Mouse (Mus musculus): ENCODE measurements around the gene Gast. TPM values are rescaled to one million over a fixed set of nuclear protein-coding genes. Genes with fewer than 3 reads are reported as not detected.

Gast gene
- polyA plus RNA-seq, 1 experiment from 2014 or later: 1.1 TPM

- no peak overlapping the region for H3K4me3 ChIP-seq (replicated peaks)
- peaks cover 9% of the 10 kb centered on the region for H3K4me1 ChIP-seq
- no peak overlapping the region for H3K4me2 ChIP-seq
- H3K36me3 ChIP-seq (replicated peaks): peaks cover 31% of the 10 kb centered on the region
- H3K27ac ChIP-seq: no peak overlapping the region
- no peak overlapping the region for H3K9ac ChIP-seq
- ATAC-seq (ENCODE audit: low FRiP score): no peak
- H3K27me3 ChIP-seq: no peaks in the 10 kb centered on the region
- H3K9me3 ChIP-seq: no peaks in the 10 kb centered on the region
- 88% methylated on average over 9 of the region's 9 CpGs for WGBS
Measured at GRCm38 (mm10) chr11:100375127-100375526, 40.9 kb downstream of the Gast start.

GRCm38 (mm10) chr11:100376005-100376404, 41.8 kb downstream of the Gast start:
- Histone ChIP-seq H3K9me3 (no peaks in the 10 kb centered on the region), H3K4me2 (no peak overlapping the region), H3K4me1 (peaks cover 9% of the 10 kb centered on the region), H3K36me3 (replicated peaks) (peaks cover 34% of the 10 kb centered on the region), H3K27ac (no peak overlapping the region), H3K4me3 (replicated peaks) (no peak overlapping the region), H3K9ac (no peak overlapping the region), H3K27me3 (no peaks in the 10 kb centered on the region)
- ATAC-seq (ENCODE audit: low FRiP score): no peak
- WGBS: 84% methylated on average over 4 of the region's 4 CpGs

- ATAC-seq (ENCODE audit: low FRiP score): no peak
- no peak overlapping the region for H3K9ac ChIP-seq
- WGBS: 92% methylated on average over 21 of the region's 21 CpGs
Measured at GRCm38 (mm10) chr11:100376746-100377389, 42.7 kb downstream of the Gast start.

GRCm38 (mm10) chr11:100377989-100378388, 43.8 kb downstream of the Gast start:
- Histone ChIP-seq H3K27ac (no peak overlapping the region), H3K9me3 (no peaks in the 10 kb centered on the region), H3K27me3 (no peaks in the 10 kb centered on the region), H3K4me3 (replicated peaks) (no peak overlapping the region), H3K9ac (no peak overlapping the region), H3K36me3 (replicated peaks) (peaks cover 47% of the 10 kb centered on the region), H3K4me1 (no peaks in the 10 kb centered on the region), H3K4me2 (no peak overlapping the region)
- no peak for ATAC-seq (ENCODE audit: low FRiP score)
- WGBS: 94% methylated on average over 14 of the region's 14 CpGs

More at GRCm38 (mm10) chr11:100376746-100377389, 42.7 kb downstream of the Gast start:
- Histone ChIP-seq H3K9me3 (no peaks in the 10 kb centered on the region), H3K4me2 (no peak overlapping the region), H3K4me3 (replicated peaks) (no peak overlapping the region), H3K36me3 (replicated peaks) (peaks cover 39% of the 10 kb centered on the region), H3K27me3 (no peaks in the 10 kb centered on the region), H3K27ac (no peak overlapping the region), H3K4me1 (peaks cover 8% of the 10 kb centered on the region)

- Histone ChIP-seq H3K4me1 (no peaks in the 10 kb centered on the region), H3K4me2 (no peak overlapping the region), H3K36me3 (replicated peaks) (peaks cover 48% of the 10 kb centered on the region), H3K9me3 (no peaks in the 10 kb centered on the region), H3K9ac (no peak overlapping the region), H3K4me3 (replicated peaks) (no peak overlapping the region), H3K27ac (no peak overlapping the region), H3K27me3 (no peaks in the 10 kb centered on the region)
- no peak for ATAC-seq (ENCODE audit: low FRiP score)
- WGBS: 88% methylated on average over 5 of the region's 5 CpGs
Measured at GRCm38 (mm10) chr11:100378446-100378845, 44.2 kb downstream of the Gast start.

GRCm38 (mm10) chr11:100379311-100379710, 45.1 kb downstream of the Gast start:
- WGBS: 88% methylated on average over 4 of the region's 4 CpGs
- peaks cover 48% of the 10 kb centered on the region for H3K36me3 ChIP-seq (replicated peaks)
- no peak for ATAC-seq (ENCODE audit: low FRiP score)

GRCm38 (mm10) chr11:100382682-100383081, 48.5 kb downstream of the Gast start:
- Histone ChIP-seq H3K36me3 (replicated peaks) (peaks cover 51% of the 10 kb centered on the region), H3K27ac (no peak overlapping the region), H3K4me2 (no peak overlapping the region), H3K27me3 (no peaks in the 10 kb centered on the region), H3K4me3 (replicated peaks) (no peak overlapping the region), H3K9ac (no peak overlapping the region), H3K4me1 (no peaks in the 10 kb centered on the region), H3K9me3 (no peaks in the 10 kb centered on the region)
- ATAC-seq (ENCODE audit: low FRiP score): no peak
- WGBS: 79% methylated on average over 6 of the region's 6 CpGs

More at GRCm38 (mm10) chr11:100379311-100379710, 45.1 kb downstream of the Gast start:
- Histone ChIP-seq H3K4me2 (no peak overlapping the region), H3K9ac (no peak overlapping the region), H3K4me1 (no peaks in the 10 kb centered on the region), H3K9me3 (no peaks in the 10 kb centered on the region), H3K4me3 (replicated peaks) (no peak overlapping the region), H3K27ac (no peak overlapping the region), H3K27me3 (no peaks in the 10 kb centered on the region)

GRCm38 (mm10) chr11:100385016-100385415, 50.8 kb downstream of the Gast start:
- H3K27me3 ChIP-seq: no peaks in the 10 kb centered on the region
- WGBS: 92% methylated on average over 3 of the region's 3 CpGs
- no peak overlapping the region for H3K4me3 ChIP-seq (replicated peaks)
- ATAC-seq (ENCODE audit: low FRiP score): no peak
- no peak overlapping the region for H3K9ac ChIP-seq
- H3K4me2 ChIP-seq: no peak overlapping the region
- H3K9me3 ChIP-seq: no peaks in the 10 kb centered on the region
- no peaks in the 10 kb centered on the region for H3K4me1 ChIP-seq
- H3K27ac ChIP-seq: no peak overlapping the region
- peaks cover 33% of the 10 kb centered on the region for H3K36me3 ChIP-seq (replicated peaks)

GRCm38 (mm10) chr11:100386586-100386985, 52.4 kb downstream of the Gast start:
- Histone ChIP-seq H3K9me3 (no peaks in the 10 kb centered on the region), H3K4me2 (no peak overlapping the region), H3K27me3 (no peaks in the 10 kb centered on the region), H3K4me1 (peaks cover 10% of the 10 kb centered on the region; the same call in 1 of the 2 replicates), H3K27ac (no peak overlapping the region), H3K36me3 (replicated peaks) (peaks cover 26% of the 10 kb centered on the region), H3K9ac (no peak overlapping the region), H3K4me3 (replicated peaks) (no peak overlapping the region)
- ATAC-seq (ENCODE audit: low FRiP score): no peak
- 44% methylated on average over 5 of the region's 5 CpGs for WGBS

Other genes starting within 250 kb of the Gast start
- not detected in 2 replicates for gene Krt32, start 246.2 kb upstream of the Gast start, polyA plus RNA-seq (2016; fragmentation: Nextera tagmentation; extraction: Ambion mirVana)
- not detected in 2 replicates for gene Krt35, start 238.2 kb upstream of the Gast start, polyA plus RNA-seq (2016; fragmentation: Nextera tagmentation; extraction: Ambion mirVana)
- gene Krt36, start 228.8 kb upstream of the Gast start, polyA plus RNA-seq (2016; fragmentation: Nextera tagmentation; extraction: Ambion mirVana): not detected in 2 replicates
- gene Krt13, start 212.8 kb upstream of the Gast start, polyA plus RNA-seq (2016; fragmentation: Nextera tagmentation; extraction: Ambion mirVana): not detected in 2 replicates
- 2.4 and 6.0 TPM in 2 replicates for gene Krt15, start 198.5 kb upstream of the Gast start, polyA plus RNA-seq (2016; fragmentation: Nextera tagmentation; extraction: Ambion mirVana)
- 2.0 and 2.7 TPM in 2 replicates for gene Krt19, start 185.7 kb upstream of the Gast start, polyA plus RNA-seq (2016; fragmentation: Nextera tagmentation; extraction: Ambion mirVana)
- not detected in 2 replicates for gene Krt9, start 141.2 kb upstream of the Gast start, polyA plus RNA-seq (2016; fragmentation: Nextera tagmentation; extraction: Ambion mirVana)
- gene Krt14, start 126.9 kb upstream of the Gast start, polyA plus RNA-seq (2016; fragmentation: Nextera tagmentation; extraction: Ambion mirVana): 5.1 and 7.0 TPM in 2 replicates
- gene Krt16, start 85.5 kb upstream of the Gast start, polyA plus RNA-seq (2016; fragmentation: Nextera tagmentation; extraction: Ambion mirVana): not detected in 2 replicates
- 0.51 and 0.91 TPM in 2 replicates for gene Krt17, start 73.4 kb upstream of the Gast start, polyA plus RNA-seq (2016; fragmentation: Nextera tagmentation; extraction: Ambion mirVana)
- not detected in 2 replicates for gene Krt42, start 64.5 kb upstream of the Gast start, polyA plus RNA-seq (2016; fragmentation: Nextera tagmentation; extraction: Ambion mirVana)
- gene Eif1, start 14.5 kb upstream of the Gast start, polyA plus RNA-seq (2016; fragmentation: Nextera tagmentation; extraction: Ambion mirVana): 1,544 and 1,585 TPM in 2 replicates
- 96.3 and 116 TPM in 2 replicates for gene Hap1, start 21.7 kb downstream of the Gast start, polyA plus RNA-seq (2016; fragmentation: Nextera tagmentation; extraction: Ambion mirVana)
- gene Jup, start 63.4 kb downstream of the Gast start, polyA plus RNA-seq (2016; fragmentation: Nextera tagmentation; extraction: Ambion mirVana): 37.6 and 40.5 TPM in 2 replicates
- gene P3h4, start 80.4 kb downstream of the Gast start, polyA plus RNA-seq (2016; fragmentation: Nextera tagmentation; extraction: Ambion mirVana): 15.9 and 18.9 TPM in 2 replicates
- gene Fkbp10, start 81.3 kb downstream of the Gast start, polyA plus RNA-seq (2016; fragmentation: Nextera tagmentation; extraction: Ambion mirVana): 27.0 and 32.1 TPM in 2 replicates
- gene Nt5c3b, start 107.4 kb downstream of the Gast start, polyA plus RNA-seq (2016; fragmentation: Nextera tagmentation; extraction: Ambion mirVana): 106 and 111 TPM in 2 replicates
- 0.51 and 0.74 TPM in 2 replicates for gene Klhl10, start 107.5 kb downstream of the Gast start, polyA plus RNA-seq (2016; fragmentation: Nextera tagmentation; extraction: Ambion mirVana)
- 13.9 and 16.7 TPM in 2 replicates for gene Klhl11, start 138.3 kb downstream of the Gast start, polyA plus RNA-seq (2016; fragmentation: Nextera tagmentation; extraction: Ambion mirVana)
- 320 and 356 TPM in 2 replicates for gene Acly, start 193.6 kb downstream of the Gast start, polyA plus RNA-seq (2016; fragmentation: Nextera tagmentation; extraction: Ambion mirVana)
- 2.1 and 2.6 TPM in 2 replicates for gene Ttc25, start 211.2 kb downstream of the Gast start, polyA plus RNA-seq (2016; fragmentation: Nextera tagmentation; extraction: Ambion mirVana)
- 19.4 and 23.4 TPM in 2 replicates for gene Cnp, start 240.5 kb downstream of the Gast start, polyA plus RNA-seq (2016; fragmentation: Nextera tagmentation; extraction: Ambion mirVana)

Measured in forebrain, embryonic 12.5 days (tissue).